Mouse (Mus musculus) erythroblast, embryonic 14.5 days (primary cell): Measurements from ENCODE around the gene Epb41.

Source experiments
- GATA1 ChIP-seq: IDR thresholded peaks from 2 replicates; pipeline ENCODE4 v1.6.1; 2012; ENCODE audit warnings: low read length, inconsistent platforms, mixed read lengths
- TAL1 ChIP-seq: IDR thresholded peaks from 3 replicates; pipeline ENCODE4 v1.6.1; 2012; ENCODE audit warnings: low read length, inconsistent platforms, mixed read lengths

DNA sequence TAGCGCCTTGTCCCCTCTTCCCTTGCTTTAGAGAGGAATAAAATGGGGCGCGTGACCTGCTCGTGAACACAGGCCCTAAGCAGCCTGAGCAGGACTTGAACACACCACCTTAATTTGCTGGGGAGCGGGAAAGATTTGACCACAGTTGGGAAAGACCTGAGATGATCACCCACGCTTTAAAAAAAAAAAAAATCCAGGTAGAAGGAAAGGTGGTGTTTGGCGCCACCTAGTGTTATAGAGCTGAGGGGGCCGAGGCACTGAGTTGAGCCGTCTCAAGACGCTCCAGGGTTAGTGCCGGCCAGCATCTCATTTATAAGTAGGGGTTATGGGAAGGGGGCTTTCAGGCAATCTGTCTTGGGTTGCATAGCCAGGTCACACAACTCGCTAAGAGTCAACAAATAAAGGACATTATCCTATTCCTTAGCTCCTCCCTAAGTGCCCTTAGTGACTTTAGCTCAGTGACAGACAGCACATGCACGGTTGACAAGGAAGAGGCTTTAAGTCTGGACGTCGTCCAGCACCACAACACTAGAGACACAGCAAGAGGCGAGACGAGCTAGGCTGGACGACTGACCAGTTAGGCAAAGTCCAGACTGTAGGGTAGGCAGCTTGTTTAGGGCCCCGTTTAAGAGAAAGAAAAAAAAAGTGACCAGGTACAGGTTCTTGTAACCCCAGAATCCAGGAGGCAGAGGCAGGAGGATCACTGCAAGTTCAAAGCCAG lies 4.6 kb upstream of the Epb41 start:
- TF ChIP-seq TAL1 (no peak), GATA1 (no peak)
